Mouse (Mus musculus) small intestine, adult 2 months (tissue): Measurements from ENCODE around the gene Cd101. TPM values are rescaled to one million over a fixed set of nuclear protein-coding genes. Genes with fewer than 3 reads are reported as not detected.
A peak's percentile ranks its signal among the peaks of the same experiment; 100 is the strongest.

Experiments
- H3K27ac ChIP-seq: fragments of 200-500 bp; 2 replicates; pipeline ENCODE4 v1.5.1; 2012; ENCODE audit warnings: low read depth, low read length, control low read depth, inconsistent platforms; ENCODE audit not compliant: insufficient read depth
- H3K27me3 ChIP-seq: fragments of 200-500 bp; 2 replicates; pipeline ENCODE4 v1.6.1; 2012; ENCODE audit warnings: mild to moderate bottlenecking, moderate library complexity, low read length, inconsistent platforms; ENCODE audit not compliant: control insufficient read depth, insufficient read depth
- H3K36me3 ChIP-seq: fragments of 200-500 bp; 2 replicates; pipeline ENCODE4 v1.6.1; 2012; ENCODE audit warnings: mild to moderate bottlenecking, low read length, control low read depth, inconsistent platforms; ENCODE audit not compliant: control insufficient read depth, insufficient read depth
- H3K4me1 ChIP-seq: fragments of 200-500 bp; 2 replicates; pipeline ENCODE4 v1.6.1; 2012; ENCODE audit warnings: low read length, inconsistent platforms, mixed read lengths; ENCODE audit not compliant: control insufficient read depth, insufficient read depth, insufficient read length
- H3K4me3 ChIP-seq: fragments of 200-500 bp; 2 replicates; pipeline ENCODE4 v1.5.1; 2012; ENCODE audit warnings: low read depth, mild to moderate bottlenecking, control low read depth, inconsistent platforms, low read length, moderate library complexity
- CTCF ChIP-seq: fragments of 200-500 bp; IDR thresholded peaks from 2 replicates; pipeline ENCODE4 v1.5.1; 2012; ENCODE audit warnings: low read depth, mild to moderate bottlenecking, control low read depth, inconsistent platforms, low read length, moderate library complexity, mixed read lengths; ENCODE audit not compliant: insufficient replicate concordance, insufficient read length; ENCODE audit errors: extremely low read depth
- POLR2A ChIP-seq: fragments of 200-500 bp; IDR thresholded peaks from 2 replicates; pipeline ENCODE4 v1.6.1; 2012; ENCODE audit warnings: low read depth, mild to moderate bottlenecking, control low read depth, inconsistent platforms, low read length, moderate library complexity
- WGBS: fragments of 180-500 bp; shearing (Covaris S2); methylation state at CpG from one replicate; pipeline ENCODE4 v1.1.7; 2018; 5-methylcytosine and 5-hydroxymethylcytosine counted together
- polyA plus RNA-seq: library from polyadenylated mRNA; depleted of rRNA; stranded (reverse); fragments of >200 nt; gene quantifications from 2 replicates; pipeline ENCODE4 v1.2.3, GENCODE M21; 2012

Gene Cd101
- polyA plus RNA-seq, 1 experiment = 1.8 TPM

DNA sequence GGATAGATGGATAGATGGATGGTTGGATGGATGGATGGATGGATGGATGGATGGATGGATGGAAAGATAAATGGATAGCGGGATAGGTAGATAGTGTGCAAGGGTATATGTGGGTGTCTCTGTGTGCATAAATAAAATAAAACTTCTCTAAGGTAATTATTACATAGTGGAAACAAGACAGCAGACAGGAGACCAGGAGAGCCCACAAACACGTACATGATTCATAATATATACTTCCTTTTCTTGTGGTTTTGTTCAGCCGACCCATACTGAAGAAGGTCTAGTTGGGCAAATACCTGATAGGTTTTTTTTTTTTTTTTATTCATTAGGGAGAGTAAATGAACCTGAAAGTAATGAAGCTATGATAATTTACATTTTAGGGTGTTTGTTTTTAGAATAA, 15.8 kb downstream of the Cd101 start:
- TF ChIP-seq POLR2A (no peak), CTCF (no peak)
- 87% methylated on average over 3 of the region's 3 CpGs for WGBS
- Histone ChIP-seq H3K27me3 (no peaks in the 10 kb centered on the region), H3K4me3 (no peak overlapping the region), H3K27ac (no peak overlapping the region), H3K36me3 (no peaks in the 10 kb centered on the region), H3K4me1 (peaks cover 14% of the 10 kb centered on the region)

DNA sequence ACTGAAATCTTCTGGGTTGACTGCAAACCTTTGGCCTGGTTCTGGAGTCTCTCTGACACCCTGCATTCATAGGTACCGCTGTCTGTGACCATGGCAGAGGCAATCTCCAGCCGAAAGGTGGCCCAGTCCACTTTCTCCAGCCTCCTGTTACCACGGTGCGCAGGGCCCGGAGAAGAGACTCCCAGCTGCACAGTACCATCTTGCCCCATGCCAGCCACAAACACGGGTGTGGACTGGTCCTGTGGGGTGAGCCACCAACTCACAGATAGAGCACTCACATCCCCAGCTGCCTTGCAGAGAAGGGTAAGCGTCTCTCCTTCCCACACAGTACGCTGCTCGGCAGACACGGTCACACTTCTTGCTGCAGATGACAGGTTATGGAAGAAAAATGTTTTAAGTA, 16.4 kb downstream of the Cd101 start:
- Histone ChIP-seq H3K4me3 (no peak overlapping the region), H3K4me1 (peaks cover 13% of the 10 kb centered on the region), H3K36me3 (no peaks in the 10 kb centered on the region), H3K27me3 (no peaks in the 10 kb centered on the region), H3K27ac (no peak overlapping the region)
- WGBS = 91% methylated on average over 10 of the region's 10 CpGs
- TF ChIP-seq POLR2A (no peak), CTCF (no peak)

DNA sequence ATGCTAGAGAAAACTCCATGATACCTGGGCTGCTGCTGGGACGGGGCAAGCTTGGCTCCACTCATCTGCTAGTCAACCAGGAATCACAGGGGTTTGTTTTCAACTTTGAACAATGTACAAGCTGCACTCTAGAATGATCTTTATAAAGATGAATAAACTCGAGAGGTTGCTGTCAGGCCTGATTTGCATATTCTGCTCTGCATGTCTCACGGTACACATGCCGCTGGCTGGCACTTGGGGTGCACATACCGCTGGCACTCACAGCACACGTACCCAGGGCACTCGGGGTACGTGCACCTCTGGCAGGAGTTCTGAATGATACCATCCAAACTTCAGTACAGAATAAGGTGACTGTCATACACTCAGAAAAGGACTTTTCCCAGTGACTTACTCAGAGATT, 16.8 kb downstream of the Cd101 start:
- 92% methylated on average over 8 of the region's 8 CpGs for WGBS
- Histone ChIP-seq H3K36me3 (no peaks in the 10 kb centered on the region), H3K27me3 (no peaks in the 10 kb centered on the region), H3K4me1 (peaks cover 13% of the 10 kb centered on the region), H3K27ac (peak overlapping the region; percentile 61; the same call in 1 of the 2 replicates), H3K4me3 (no peak overlapping the region)
- no peak for TF ChIP-seq CTCF
- no peak for TF ChIP-seq POLR2A

DNA sequence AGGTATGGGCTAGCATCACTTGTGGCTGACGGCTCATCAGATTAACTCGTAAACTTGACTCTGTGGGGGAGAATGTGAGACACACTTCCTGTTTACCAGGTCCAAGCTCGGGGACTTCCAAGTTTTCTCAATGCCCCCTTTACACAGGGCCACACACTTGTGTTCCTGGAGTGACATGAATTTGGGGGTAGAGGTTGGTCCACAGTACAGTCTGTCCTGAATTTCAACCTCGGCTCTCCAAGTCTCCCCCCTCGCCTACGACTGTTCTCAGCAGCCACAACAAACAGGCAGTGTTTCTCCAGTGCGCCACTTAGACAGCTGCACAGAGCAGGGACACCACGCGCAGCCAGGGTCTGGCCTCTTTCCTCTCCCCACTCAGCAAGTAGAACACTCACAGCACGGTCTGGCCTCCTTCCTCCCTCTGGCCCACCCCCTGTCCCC, 17.2 kb downstream of the Cd101 start:
- no peaks in the 10 kb centered on the region for H3K27me3 ChIP-seq
- peak overlapping the region; percentile 61 for H3K27ac ChIP-seq
- no peak for TF ChIP-seq POLR2A
- no peak for TF ChIP-seq CTCF
- WGBS = 68% methylated on average over 10 of the region's 10 CpGs
- peaks cover 13% of the 10 kb centered on the region for H3K4me1 ChIP-seq
- H3K36me3 ChIP-seq = no peaks in the 10 kb centered on the region
- no peak overlapping the region; the same call in 1 of the 2 replicates for H3K4me3 ChIP-seq

DNA sequence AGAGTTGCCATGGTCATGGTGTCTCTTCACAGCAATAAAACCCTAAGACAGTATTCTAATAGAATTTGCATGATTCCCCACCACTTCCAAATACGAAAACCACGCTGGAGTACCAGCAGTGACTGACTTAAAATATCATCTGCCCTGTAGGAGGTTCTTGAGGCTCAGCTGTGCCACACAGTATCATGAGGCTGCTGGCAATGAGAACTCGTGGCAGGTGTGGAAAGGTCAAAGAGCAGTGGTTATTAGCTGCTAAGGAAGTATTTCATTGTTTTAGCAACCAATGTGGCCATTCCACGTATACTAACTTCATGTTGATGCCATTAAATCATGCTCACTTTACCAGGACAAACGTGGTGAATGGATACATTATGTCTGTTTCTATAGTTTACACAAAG, 18.2 kb downstream of the Cd101 start:
- no peak overlapping the region for H3K4me3 ChIP-seq
- WGBS = 21% methylated on average over 5 of the region's 5 CpGs
- H3K36me3 ChIP-seq = no peaks in the 10 kb centered on the region
- no peak for TF ChIP-seq POLR2A
- no peak for TF ChIP-seq CTCF
- peak overlapping the region; percentile 66 for H3K27ac ChIP-seq
- no peaks in the 10 kb centered on the region for H3K27me3 ChIP-seq
- H3K4me1 ChIP-seq = peaks cover 13% of the 10 kb centered on the region

DNA sequence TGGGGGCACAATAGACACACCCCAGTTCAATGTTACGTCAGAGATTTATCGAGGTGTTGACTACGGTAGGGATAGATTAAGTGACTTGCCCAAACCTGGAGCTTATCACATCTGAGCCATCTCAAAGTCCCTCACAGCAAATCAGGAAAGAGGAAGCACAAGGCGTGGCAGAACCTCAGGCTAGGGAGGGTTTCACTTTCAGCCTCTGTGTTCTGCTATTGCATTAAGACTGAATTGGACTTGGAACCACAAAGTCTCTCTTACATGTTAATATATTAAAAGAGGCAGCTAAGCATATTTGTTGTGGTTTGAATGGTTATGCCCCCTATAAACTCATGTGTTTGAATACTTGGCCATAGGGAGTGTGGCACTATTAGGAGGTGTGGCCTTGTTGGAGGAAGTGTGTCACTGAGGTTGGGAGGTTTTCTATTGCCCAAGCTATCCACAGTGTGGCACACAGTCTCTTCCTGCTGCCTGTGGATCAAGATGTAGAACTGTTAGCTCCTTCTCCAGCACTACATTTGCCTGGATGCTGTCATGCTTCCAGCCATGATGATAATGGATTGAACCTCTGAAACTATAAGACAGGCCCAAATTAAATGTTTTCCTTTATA, 18.7 kb downstream of the Cd101 start:
- Histone ChIP-seq H3K36me3 (no peaks in the 10 kb centered on the region), H3K4me3 (no peak overlapping the region), H3K27me3 (no peaks in the 10 kb centered on the region), H3K4me1 (peaks cover 13% of the 10 kb centered on the region), H3K27ac (peak overlapping the region; percentile 66)
- TF ChIP-seq CTCF (no peak), POLR2A (no peak)
- WGBS = 20% methylated on average over 4 of the region's 4 CpGs

DNA sequence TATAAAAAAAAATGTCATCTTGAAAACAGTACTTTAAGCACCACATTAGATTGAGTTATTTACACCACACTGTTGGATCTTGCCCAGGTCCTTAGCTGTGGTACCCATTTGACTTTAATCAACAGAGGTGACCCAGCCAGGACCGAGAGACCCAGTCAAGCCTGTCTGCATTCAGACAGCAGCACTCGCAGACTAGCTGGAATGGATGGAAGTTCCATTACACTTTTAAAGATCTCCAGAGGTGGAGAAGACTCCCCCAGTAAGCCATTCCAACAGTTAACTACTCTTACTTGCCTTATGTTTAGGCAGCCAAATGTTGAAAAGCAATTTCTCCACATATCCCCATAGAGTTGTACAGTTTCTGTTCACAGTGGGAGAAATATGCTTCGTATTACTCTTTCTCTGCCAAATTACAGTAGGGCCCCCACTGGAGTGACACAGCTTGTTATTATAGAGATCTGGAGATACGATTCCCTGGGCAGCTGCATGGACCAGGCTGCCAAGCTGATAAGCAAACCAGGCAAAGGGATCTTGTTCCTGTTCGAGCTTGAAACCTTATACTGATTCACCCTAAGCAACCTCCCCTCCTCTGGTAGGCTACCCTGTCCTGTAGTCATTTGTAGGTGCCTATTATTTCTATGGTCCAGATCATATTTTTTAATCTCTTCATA, 22.1 kb downstream of the Cd101 start:
- Histone ChIP-seq H3K27me3 (no peaks in the 10 kb centered on the region), H3K4me1 (peaks cover 11% of the 10 kb centered on the region), H3K27ac (no peak overlapping the region), H3K36me3 (no peaks in the 10 kb centered on the region), H3K4me3 (no peak overlapping the region)
- TF ChIP-seq POLR2A (no peak), CTCF (no peak)
- 39% methylated on average over 5 of the region's 5 CpGs for WGBS

DNA sequence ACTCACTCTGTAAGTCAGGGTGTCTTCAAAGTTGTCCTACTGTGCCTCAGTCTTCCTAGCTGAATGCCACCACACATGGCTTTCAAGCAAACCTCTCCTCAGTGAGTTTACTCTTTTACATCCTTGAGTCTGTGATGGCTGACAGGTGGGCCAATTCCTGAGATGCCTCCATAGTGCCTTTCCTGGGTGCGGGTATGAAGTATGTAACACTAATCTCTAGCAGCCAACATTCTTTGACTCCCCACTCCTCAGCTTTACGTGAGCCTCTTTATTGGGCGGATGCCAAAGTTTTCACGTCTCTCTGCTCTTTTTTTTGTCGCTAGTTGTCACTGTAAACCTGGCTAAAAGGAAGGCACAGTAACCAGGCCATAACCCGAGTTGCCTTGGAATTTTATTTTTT, 24.0 kb downstream of the Cd101 start:
- Histone ChIP-seq H3K4me1 (peaks cover 3% of the 10 kb centered on the region; the same call in 1 of the 2 replicates), H3K27me3 (no peaks in the 10 kb centered on the region), H3K4me3 (no peak overlapping the region), H3K36me3 (no peaks in the 10 kb centered on the region), H3K27ac (no peak overlapping the region)
- no peak for TF ChIP-seq CTCF
- TF ChIP-seq POLR2A = no peak
- WGBS = 88% methylated on average over 6 of the region's 6 CpGs
